Mouse (Mus musculus) forebrain, postnatal 0 days (tissue): ENCODE measurements at regions not wholly inside any gene's neighbourhood (a gene's known extent, or its start where the extent isn't known, plus 50 kb on each side); places are given as distances from the start of the nearest gene placed in this dataset.

ENCODE experiments used
- ATAC-seq: fragments of 200-750 bp; cut with Nextera tagmentation; 2 replicates; pipeline ENCODE4 v1.8.0; 2017; ENCODE audit warnings: mild to moderate bottlenecking, moderate library complexity
- DNase-seq: peaks from one replicate; pipeline ENCODE4 v3.0.0-alpha.2; 2015
- H3K27ac ChIP-seq: fragments of 300-500 bp; sonication (generic); 2 replicates; pipeline ENCODE4 v1.5.1; 2014; ENCODE audit warnings: low read depth, mild to moderate bottlenecking, antibody characterized with exemption, low read length, moderate library complexity, mixed read lengths
- H3K27me3 ChIP-seq: fragments of 300-500 bp; sonication (generic); 2 replicates; pipeline ENCODE4 v1.6.1; 2014; ENCODE audit warnings: mild to moderate bottlenecking, low read length, mixed read lengths; ENCODE audit not compliant: insufficient read depth
- H3K36me3 ChIP-seq: fragments of 300-500 bp; sonication (generic); 2 replicates; pipeline ENCODE4 v1.6.1; 2014; ENCODE audit warnings: mild to moderate bottlenecking, moderate library complexity; ENCODE audit not compliant: insufficient read depth
- H3K4me1 ChIP-seq: fragments of 300-500 bp; sonication (generic); 2 replicates; pipeline ENCODE4 v1.6.1; 2014; ENCODE audit warnings: antibody characterized with exemption; ENCODE audit not compliant: insufficient read depth
- H3K4me2 ChIP-seq: fragments of 300-500 bp; sonication (generic); 2 replicates; pipeline ENCODE4 v1.6.1; 2014; ENCODE audit warnings: low read depth, mild to moderate bottlenecking, moderate library complexity
- H3K4me3 ChIP-seq: fragments of 300-500 bp; sonication (generic); 2 replicates; pipeline ENCODE4 v1.5.1; 2014; ENCODE audit warnings: low read depth, low read length, mixed read lengths
- H3K9ac ChIP-seq: fragments of 300-500 bp; sonication (generic); 2 replicates; pipeline ENCODE4 v1.6.1; 2014; ENCODE audit warnings: mild to moderate bottlenecking
- H3K9me3 ChIP-seq: fragments of 300-500 bp; sonication (generic); 2 replicates; pipeline ENCODE4 v1.6.1; 2016; ENCODE audit warnings: low read length
- CTCF ChIP-seq: sonication (generic); IDR thresholded peaks from 2 replicates; pipeline ENCODE4 v1.5.1; 2016; ENCODE audit warnings: antibody characterized with exemption, control low read depth, low read depth
- WGBS: fragments of 180-500 bp; shearing (Covaris S2); extraction: QIAGEN DNeasy Blood & Tissue Kit; methylation state at CpG from one replicate; pipeline ENCODE4 v1.1.7; 2014; 5-methylcytosine and 5-hydroxymethylcytosine counted together

DNA sequence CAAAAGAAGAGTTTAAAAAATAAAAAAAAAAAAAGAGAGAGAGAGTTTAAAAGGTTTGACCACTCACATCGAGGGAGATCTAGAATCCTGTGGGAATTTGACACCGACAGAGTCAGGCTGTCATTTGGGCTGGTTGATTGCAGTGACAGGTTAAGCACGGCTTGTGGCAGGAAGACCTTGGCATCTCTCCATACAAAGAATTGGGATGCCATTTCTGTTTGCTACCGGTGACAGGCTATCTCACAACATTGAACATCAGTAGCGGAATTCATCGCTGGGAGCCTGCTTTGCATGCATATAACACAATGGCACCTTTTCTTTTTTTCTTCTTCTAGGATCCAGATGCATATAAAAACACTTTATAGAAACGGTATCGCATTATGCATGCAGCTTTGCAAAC is 53.7 kb upstream of the Gm26657 start:
- H3K9ac ChIP-seq, result no peak overlapping the region
- no peak overlapping the region for H3K27ac ChIP-seq
- WGBS, result 38% methylated on average over 8 of the region's 8 CpGs
- DNase-seq (no peak), ATAC-seq (no peak)
- no peaks in the 10 kb centered on the region for H3K36me3 ChIP-seq
- no peaks in the 10 kb centered on the region for H3K4me1 ChIP-seq
- no peak overlapping the region for H3K4me2 ChIP-seq
- H3K9me3 ChIP-seq, result no peaks in the 10 kb centered on the region
- H3K27me3 ChIP-seq, result no peaks in the 10 kb centered on the region
- TF ChIP-seq CTCF, result no peak
- H3K4me3 ChIP-seq, result no peak overlapping the region

- 55% methylated on average over 8 of the region's 8 CpGs for WGBS
- ATAC-seq (no peak), DNase-seq (no peak)
- TF ChIP-seq CTCF, result no peak
- H3K9me3 ChIP-seq, result no peaks in the 10 kb centered on the region
- no peak overlapping the region for H3K27ac ChIP-seq
- H3K4me2 ChIP-seq, result peak overlapping the region; percentile 11; the same call in 1 of the 2 replicates
- no peak overlapping the region for H3K9ac ChIP-seq
- H3K27me3 ChIP-seq, result no peaks in the 10 kb centered on the region
- H3K36me3 ChIP-seq, result no peaks in the 10 kb centered on the region
- no peaks in the 10 kb centered on the region for H3K4me1 ChIP-seq
- no peak overlapping the region for H3K4me3 ChIP-seq
These were observed 54.2 kb upstream of the Gm26657 start for GRCm38 (mm10) chr4:56685696-56686095.

GRCm38 (mm10) chr4:56685123-56685522 is 54.7 kb upstream of the Gm26657 start:
- Histone ChIP-seq H3K9me3 (no peaks in the 10 kb centered on the region), H3K4me2 (peak overlapping the region; percentile 11; the same call in 1 of the 2 replicates), H3K36me3 (no peaks in the 10 kb centered on the region), H3K27me3 (no peaks in the 10 kb centered on the region), H3K27ac (no peak overlapping the region), H3K9ac (no peak overlapping the region), H3K4me1 (no peaks in the 10 kb centered on the region), H3K4me3 (no peak overlapping the region)
- ATAC-seq (peak; percentile 82), DNase-seq (peak; percentile 88)
- peak; percentile 92 for TF ChIP-seq CTCF
- WGBS, result 7% methylated on average over 9 of the region's 9 CpGs

DNA sequence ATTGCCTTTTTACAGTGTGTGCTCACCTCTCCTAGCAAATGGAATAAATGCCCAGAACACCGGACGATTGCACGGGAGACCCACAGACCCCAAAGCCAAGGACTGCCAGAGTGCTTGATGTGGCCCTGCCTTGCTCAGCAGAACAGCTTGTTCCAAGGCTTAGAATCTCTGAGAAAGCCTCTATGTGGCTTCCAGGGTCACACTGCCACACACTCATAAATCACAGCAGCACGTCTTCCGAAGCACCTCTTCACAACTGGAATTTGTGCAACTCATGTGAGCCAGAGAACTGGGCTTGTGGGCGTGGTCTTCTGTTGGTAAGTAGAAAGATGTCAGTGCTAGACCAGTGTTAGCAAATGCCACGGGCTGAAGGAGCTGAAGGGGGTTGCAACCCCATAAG is 55.8 kb upstream of the Gm26657 start:
- 93% methylated on average over 7 of the region's 7 CpGs for WGBS
- Histone ChIP-seq H3K4me1 (no peaks in the 10 kb centered on the region), H3K27ac (no peak overlapping the region), H3K36me3 (no peaks in the 10 kb centered on the region), H3K9me3 (no peaks in the 10 kb centered on the region), H3K27me3 (no peaks in the 10 kb centered on the region), H3K4me2 (no peak overlapping the region), H3K9ac (no peak overlapping the region), H3K4me3 (no peak overlapping the region)
- DNase-seq, result no peak
- TF ChIP-seq CTCF, result no peak
- no peak for ATAC-seq

- ATAC-seq, result no peak
These were observed 58.7 kb upstream of the Gm26657 start for GRCm38 (mm10) chr4:56681121-56681520.

GRCm38 (mm10) chr4:56673868-56674267 is 66.0 kb upstream of the Gm26657 start:
- TF ChIP-seq CTCF, result no peak
- Histone ChIP-seq H3K4me2 (no peak overlapping the region), H3K9me3 (0 out of 2 replicates have a peak, but pooled peaks cover 3% of the 10 kb centered on the region), H3K27me3 (no peaks in the 10 kb centered on the region), H3K36me3 (no peaks in the 10 kb centered on the region), H3K4me3 (no peak overlapping the region), H3K27ac (no peak overlapping the region), H3K4me1 (no peaks in the 10 kb centered on the region), H3K9ac (no peak overlapping the region)
- DNase-seq (no peak), ATAC-seq (no peak)
- 80% methylated on average over 4 of the region's 4 CpGs for WGBS

More at GRCm38 (mm10) chr4:56681121-56681520, 58.7 kb upstream of the Gm26657 start:
- H3K4me1 ChIP-seq, result no peaks in the 10 kb centered on the region
- no peak overlapping the region for H3K4me2 ChIP-seq
- H3K36me3 ChIP-seq, result no peaks in the 10 kb centered on the region
- no peak overlapping the region for H3K27ac ChIP-seq
- WGBS, result 80% methylated on average over 8 of the region's 8 CpGs
- no peak for DNase-seq
- no peaks in the 10 kb centered on the region for H3K9me3 ChIP-seq
- H3K27me3 ChIP-seq, result no peaks in the 10 kb centered on the region
- H3K9ac ChIP-seq, result no peak overlapping the region
- no peak overlapping the region for H3K4me3 ChIP-seq
- no peak for TF ChIP-seq CTCF

DNA sequence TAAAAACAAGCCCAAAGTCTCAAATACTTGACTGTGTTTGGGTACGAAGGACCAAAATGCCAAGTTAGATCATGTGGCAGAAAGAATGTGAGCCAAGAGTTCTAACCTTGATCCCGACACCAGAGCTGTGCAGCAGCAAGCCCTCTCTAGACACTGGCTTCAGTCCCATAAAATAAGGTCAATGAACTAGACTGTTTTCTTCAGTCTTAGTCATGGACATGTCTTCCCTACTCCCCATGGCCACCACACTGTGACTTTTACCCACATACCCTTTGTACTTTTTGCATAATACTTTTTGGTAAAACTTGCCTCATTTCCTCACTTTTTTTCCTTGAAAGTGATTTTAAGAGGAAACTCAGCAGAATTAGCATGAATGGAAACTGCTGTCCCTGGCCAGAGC is 74.9 kb upstream of the Gm26657 start:
- Histone ChIP-seq H3K27me3 (no peaks in the 10 kb centered on the region), H3K27ac (no peak overlapping the region), H3K4me1 (no peaks in the 10 kb centered on the region), H3K36me3 (no peaks in the 10 kb centered on the region), H3K9me3 (no peaks in the 10 kb centered on the region), H3K4me3 (no peak overlapping the region), H3K9ac (no peak overlapping the region), H3K4me2 (no peak overlapping the region)
- DNase-seq (no peak), ATAC-seq (no peak)
- no peak for TF ChIP-seq CTCF
- 82% methylated on average over 2 of the region's 2 CpGs for WGBS

GRCm38 (mm10) chr4:56661816-56662215 is 78.1 kb upstream of the Gm26657 start:
- Histone ChIP-seq H3K27me3 (no peaks in the 10 kb centered on the region), H3K27ac (no peak overlapping the region), H3K36me3 (no peaks in the 10 kb centered on the region), H3K4me3 (no peak overlapping the region), H3K9ac (no peak overlapping the region), H3K4me2 (no peak overlapping the region), H3K9me3 (no peaks in the 10 kb centered on the region), H3K4me1 (no peaks in the 10 kb centered on the region)
- 88% methylated on average over 5 of the region's 5 CpGs for WGBS
- TF ChIP-seq CTCF, result no peak
- ATAC-seq, result no peak
- DNase-seq, result no peak
